Mouse (Mus musculus): ENCODE measurements around the gene Ints1. TPM values are rescaled to one million over a fixed set of nuclear protein-coding genes. Genes with fewer than 3 reads are reported as not detected.

Ints1 gene
- polyA plus RNA-seq, 1 experiment from 2014 or later, result 26.3 TPM

- 0 out of 2 replicates have a peak overlapping the region, but pooled peaks have one; percentile 24 for H3K9ac ChIP-seq (ENCODE audit: low read length)
- WGBS, result 25% methylated on average over 13 of the region's 13 CpGs
- H3K9me3 ChIP-seq (ENCODE audit: control insufficient read depth, low read length), result no peaks in the 10 kb centered on the region
- DNase-seq (ENCODE audit: low spot score, missing footprints) (no peak), ATAC-seq (ENCODE audit: low FRiP score) (peak; percentile 22)
- peaks cover 3% of the 10 kb centered on the region; the same call in 1 of the 2 replicates for H3K36me3 ChIP-seq (ENCODE audit: control insufficient read depth, insufficient read depth, low read length)
- peaks cover 30% of the 10 kb centered on the region for H3K4me1 ChIP-seq (ENCODE audit: control insufficient read depth, insufficient read depth, low read length)
- H3K27ac ChIP-seq (ENCODE audit: low read depth, low read length), result peak overlapping the region; percentile 68; the same call in 1 of the 2 replicates
- no peaks in the 10 kb centered on the region for H3K27me3 ChIP-seq (ENCODE audit: control insufficient read depth, insufficient read depth, low read length)
- H3K4me3 ChIP-seq (ENCODE audit: low read depth, low read length), result no peak overlapping the region
- peak overlapping the region; percentile 47 for H3K4me2 ChIP-seq
Observed at GRCm38 (mm10) chr5:139796900-139797299, 21.4 kb upstream of the Ints1 start.

- WGBS, result 84% methylated on average over 9 of the region's 9 CpGs
- Histone ChIP-seq H3K4me2 (no peak overlapping the region), H3K36me3 (ENCODE audit: control insufficient read depth, insufficient read depth, low read length) (peaks cover 3% of the 10 kb centered on the region; the same call in 1 of the 2 replicates), H3K27ac (ENCODE audit: low read depth, low read length) (no peak overlapping the region), H3K4me3 (ENCODE audit: low read depth, low read length) (no peak overlapping the region), H3K27me3 (ENCODE audit: control insufficient read depth, insufficient read depth, low read length) (no peaks in the 10 kb centered on the region), H3K9me3 (ENCODE audit: control insufficient read depth, low read length) (no peaks in the 10 kb centered on the region), H3K4me1 (ENCODE audit: control insufficient read depth, insufficient read depth, low read length) (peaks cover 34% of the 10 kb centered on the region), H3K9ac (ENCODE audit: low read length) (no peak overlapping the region)
- DNase-seq (ENCODE audit: low spot score, missing footprints) (no peak), ATAC-seq (ENCODE audit: low FRiP score) (no peak)
Observed at GRCm38 (mm10) chr5:139796001-139796620, 20.6 kb upstream of the Ints1 start.

- WGBS, result 75% methylated on average over 10 of the region's 10 CpGs
Observed at GRCm38 (mm10) chr5:139794938-139795337, 19.5 kb upstream of the Ints1 start.

GRCm38 (mm10) chr5:139794137-139794536 lies 18.7 kb upstream of the Ints1 start:
- H3K27ac ChIP-seq (ENCODE audit: low read depth, low read length), result no peak overlapping the region
- WGBS, result 87% methylated on average over 5 of the region's 5 CpGs
- no peak overlapping the region for H3K4me2 ChIP-seq

More at GRCm38 (mm10) chr5:139794938-139795337, 19.5 kb upstream of the Ints1 start:
- no peaks in the 10 kb centered on the region for H3K9me3 ChIP-seq (ENCODE audit: control insufficient read depth, low read length)
- ATAC-seq (ENCODE audit: low FRiP score) (no peak), DNase-seq (ENCODE audit: low spot score, missing footprints) (no peak)
- 0 out of 2 replicates have a peak overlapping the region, but pooled peaks have one; percentile 9 for H3K9ac ChIP-seq (ENCODE audit: low read length)
- H3K27ac ChIP-seq (ENCODE audit: low read depth, low read length), result no peak overlapping the region
- H3K36me3 ChIP-seq (ENCODE audit: control insufficient read depth, insufficient read depth, low read length), result no peaks in the 10 kb centered on the region
- peaks cover 37% of the 10 kb centered on the region for H3K4me1 ChIP-seq (ENCODE audit: control insufficient read depth, insufficient read depth, low read length)
- no peak overlapping the region for H3K4me2 ChIP-seq
- no peaks in the 10 kb centered on the region for H3K27me3 ChIP-seq (ENCODE audit: control insufficient read depth, insufficient read depth, low read length)
- H3K4me3 ChIP-seq (ENCODE audit: low read depth, low read length), result no peak overlapping the region

GRCm38 (mm10) chr5:139793338-139794089 lies 18.0 kb upstream of the Ints1 start:
- peaks cover 35% of the 10 kb centered on the region for H3K4me1 ChIP-seq (ENCODE audit: control insufficient read depth, insufficient read depth, low read length)
- no peaks in the 10 kb centered on the region for H3K27me3 ChIP-seq (ENCODE audit: control insufficient read depth, insufficient read depth, low read length)
- ATAC-seq (ENCODE audit: low FRiP score) (no peak), DNase-seq (ENCODE audit: low spot score, missing footprints) (no peak)
- H3K9ac ChIP-seq (ENCODE audit: low read length), result no peak overlapping the region
- no peaks in the 10 kb centered on the region for H3K36me3 ChIP-seq (ENCODE audit: control insufficient read depth, insufficient read depth, low read length)
- WGBS, result 77% methylated on average over 11 of the region's 11 CpGs
- H3K9me3 ChIP-seq (ENCODE audit: control insufficient read depth, low read length), result no peaks in the 10 kb centered on the region
- no peak overlapping the region; the same call in 1 of the 2 replicates for H3K4me2 ChIP-seq
- no peak overlapping the region for H3K27ac ChIP-seq (ENCODE audit: low read depth, low read length)
- no peak overlapping the region for H3K4me3 ChIP-seq (ENCODE audit: low read depth, low read length)

More at GRCm38 (mm10) chr5:139794137-139794536, 18.7 kb upstream of the Ints1 start:
- H3K9me3 ChIP-seq (ENCODE audit: control insufficient read depth, low read length), result no peaks in the 10 kb centered on the region
- ATAC-seq (ENCODE audit: low FRiP score) (no peak), DNase-seq (ENCODE audit: low spot score, missing footprints) (no peak)
- no peak overlapping the region for H3K9ac ChIP-seq (ENCODE audit: low read length)
- H3K4me3 ChIP-seq (ENCODE audit: low read depth, low read length), result no peak overlapping the region
- H3K36me3 ChIP-seq (ENCODE audit: control insufficient read depth, insufficient read depth, low read length), result no peaks in the 10 kb centered on the region
- H3K27me3 ChIP-seq (ENCODE audit: control insufficient read depth, insufficient read depth, low read length), result no peaks in the 10 kb centered on the region
- peaks cover 37% of the 10 kb centered on the region for H3K4me1 ChIP-seq (ENCODE audit: control insufficient read depth, insufficient read depth, low read length)

- H3K9ac ChIP-seq (ENCODE audit: low read length), result no peak overlapping the region
- no peaks in the 10 kb centered on the region for H3K9me3 ChIP-seq (ENCODE audit: control insufficient read depth, low read length)
- WGBS, result 57% methylated on average over 3 of the region's 3 CpGs
- H3K36me3 ChIP-seq (ENCODE audit: control insufficient read depth, insufficient read depth, low read length), result no peaks in the 10 kb centered on the region
- DNase-seq (ENCODE audit: low spot score, missing footprints) (no peak), ATAC-seq (ENCODE audit: low FRiP score) (no peak)
- H3K27me3 ChIP-seq (ENCODE audit: control insufficient read depth, insufficient read depth, low read length), result no peaks in the 10 kb centered on the region
- peaks cover 29% of the 10 kb centered on the region for H3K4me1 ChIP-seq (ENCODE audit: control insufficient read depth, insufficient read depth, low read length)
- no peak overlapping the region; the same call in 1 of the 2 replicates for H3K4me2 ChIP-seq
- no peak overlapping the region for H3K27ac ChIP-seq (ENCODE audit: low read depth, low read length)
- H3K4me3 ChIP-seq (ENCODE audit: low read depth, low read length), result no peak overlapping the region
Observed at GRCm38 (mm10) chr5:139792966-139793337, 17.5 kb upstream of the Ints1 start.

- no peaks in the 10 kb centered on the region for H3K9me3 ChIP-seq (ENCODE audit: control insufficient read depth, low read length)
- peak overlapping the region; percentile 100 for H3K4me2 ChIP-seq
- ATAC-seq (ENCODE audit: low FRiP score), result no peak
- no peak overlapping the region for H3K27ac ChIP-seq (ENCODE audit: low read depth, low read length)
- DNase-seq (ENCODE audit: low spot score, missing footprints), result no peak
- peaks cover 23% of the 10 kb centered on the region for H3K4me1 ChIP-seq (ENCODE audit: control insufficient read depth, insufficient read depth, low read length)
- peak overlapping the region; percentile 82 for H3K4me3 ChIP-seq (ENCODE audit: low read depth, low read length)
- H3K9ac ChIP-seq (ENCODE audit: low read length), result peak overlapping the region; percentile 67
- no peaks in the 10 kb centered on the region for H3K36me3 ChIP-seq (ENCODE audit: control insufficient read depth, insufficient read depth, low read length)
- no peaks in the 10 kb centered on the region for H3K27me3 ChIP-seq (ENCODE audit: control insufficient read depth, insufficient read depth, low read length)
- WGBS, result 26% methylated on average over 11 of the region's 11 CpGs
Observed at GRCm38 (mm10) chr5:139792159-139792775, 16.8 kb upstream of the Ints1 start.

GRCm38 (mm10) chr5:139791227-139792158 lies 16.0 kb upstream of the Ints1 start, which contains the start of gene Mafk:
Gene Mafk, plus strand, starts transcription at chr5:139791513.
- peak within 1 kb of the TSS; percentile 82 for H3K4me3 ChIP-seq (ENCODE audit: low read depth, low read length)
- H3K4me1 ChIP-seq (ENCODE audit: control insufficient read depth, insufficient read depth, low read length), result peaks cover 15% of the 10 kb centered on the region
- H3K36me3 ChIP-seq (ENCODE audit: control insufficient read depth, insufficient read depth, low read length), result no peaks in the 10 kb centered on the region
- DNase-seq (ENCODE audit: low spot score, missing footprints) (peak; percentile 100), ATAC-seq (ENCODE audit: low FRiP score) (peak; percentile 91)
- no peaks in the 10 kb centered on the region for H3K27me3 ChIP-seq (ENCODE audit: control insufficient read depth, insufficient read depth, low read length)
- under 1% methylated on average over 92 of the region's 92 CpGs for WGBS
- peak within 1 kb of the TSS; percentile 100 for H3K4me2 ChIP-seq
- H3K27ac ChIP-seq (ENCODE audit: low read depth, low read length), result no peak within 1 kb of the TSS
- H3K9ac ChIP-seq (ENCODE audit: low read length), result peak within 1 kb of the TSS; percentile 67
- no peaks in the 10 kb centered on the region for H3K9me3 ChIP-seq (ENCODE audit: control insufficient read depth, low read length)

All from midbrain, embryonic 11.5 days (tissue).